Mouse (Mus musculus) stomach, postnatal 0 days (tissue): ENCODE results near the gene Cox8c.

Experiments
- CTCF ChIP-seq: IDR thresholded peaks from 2 replicates; pipeline ENCODE4 v1.5.1; 2016; ENCODE audit warnings: antibody characterized with exemption, low read depth, mild to moderate bottlenecking, moderate library complexity
- EP300 ChIP-seq: optimal IDR thresholded peaks from 2 replicates; pipeline ENCODE3; 2016; ENCODE audit warnings: antibody characterized with exemption

DNA sequence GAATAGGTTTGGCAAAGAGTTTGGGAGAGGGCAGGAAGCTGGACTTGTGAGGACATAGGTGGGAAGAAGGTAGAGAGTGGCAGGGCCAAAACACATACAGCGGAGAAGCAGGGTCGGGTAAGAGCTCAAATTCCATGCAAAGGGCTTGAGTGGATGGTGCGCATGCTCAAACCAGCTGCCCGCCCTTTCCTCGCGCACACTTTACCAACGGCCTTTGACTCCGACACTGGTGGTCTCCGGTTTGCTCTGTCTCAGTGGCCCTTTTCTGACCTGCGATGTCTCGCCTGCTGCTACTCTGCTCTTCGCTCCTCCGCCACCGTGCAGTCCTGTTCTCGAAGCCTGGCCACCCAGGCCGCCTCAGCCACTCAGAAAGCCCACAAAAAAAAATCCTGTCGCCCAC is at the start of gene Cox8c:
- TF ChIP-seq EP300 (no peak), CTCF (no peak)
